Mouse (Mus musculus): Measurements from ENCODE around the gene Ptpn14. TPM values are rescaled to one million over a fixed set of nuclear protein-coding genes. Genes with fewer than 3 reads are reported as not detected.

Ptpn14 gene
- polyA plus RNA-seq, 1 experiment: 7.1 TPM

DNA sequence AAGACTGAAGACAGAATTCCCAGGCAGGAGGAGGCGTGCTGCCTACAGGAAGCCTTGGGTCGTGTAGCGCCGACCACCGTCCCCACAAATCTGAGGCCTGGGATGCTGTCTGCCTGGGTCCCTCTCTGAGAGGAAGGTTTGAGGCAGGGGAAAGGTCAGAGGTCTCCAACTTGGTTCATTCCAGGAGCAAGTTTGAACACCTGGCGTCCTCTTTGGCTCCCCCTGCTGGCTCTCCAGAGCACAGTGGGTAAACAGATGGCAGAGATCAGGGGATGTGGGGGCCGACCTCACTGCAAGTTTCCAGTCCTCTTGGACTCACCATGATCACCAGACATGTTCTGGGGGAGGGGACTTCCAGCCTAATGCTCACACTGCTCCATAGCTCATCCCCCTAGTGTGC, 154.8 kb downstream of the Ptpn14 start:
- Histone ChIP-seq H3K4me3 (ENCODE audit: extremely low read depth, insufficient read depth, insufficient read length) (no peak overlapping the region), H3K27ac (ENCODE audit: insufficient read depth, low read length) (no peak overlapping the region), H3K27me3 (ENCODE audit: control insufficient read depth, insufficient read depth, low read length) (no peaks in the 10 kb centered on the region), H3K4me1 (ENCODE audit: control insufficient read depth, insufficient read depth, insufficient read length) (no peaks in the 10 kb centered on the region), H3K36me3 (ENCODE audit: control insufficient read depth, insufficient read depth, low read length) (no peaks in the 10 kb centered on the region)
- DNase-seq (ENCODE audit: low read depth in 1 of 2, low spot score in 2 of 2): peak; percentile 17 to 32
- WGBS: 74% methylated on average over 7 of the region's 7 CpGs
- TF ChIP-seq CTCF (IDR thresholded peaks at IDR 0.05; ENCODE audit: extremely low read depth, insufficient read depth, insufficient read length, insufficient replicate concordance): peak; percentile 89
- no peak for TF ChIP-seq POLR2A (IDR thresholded peaks at IDR 0.05; ENCODE audit: low read depth, low read length)

DNA sequence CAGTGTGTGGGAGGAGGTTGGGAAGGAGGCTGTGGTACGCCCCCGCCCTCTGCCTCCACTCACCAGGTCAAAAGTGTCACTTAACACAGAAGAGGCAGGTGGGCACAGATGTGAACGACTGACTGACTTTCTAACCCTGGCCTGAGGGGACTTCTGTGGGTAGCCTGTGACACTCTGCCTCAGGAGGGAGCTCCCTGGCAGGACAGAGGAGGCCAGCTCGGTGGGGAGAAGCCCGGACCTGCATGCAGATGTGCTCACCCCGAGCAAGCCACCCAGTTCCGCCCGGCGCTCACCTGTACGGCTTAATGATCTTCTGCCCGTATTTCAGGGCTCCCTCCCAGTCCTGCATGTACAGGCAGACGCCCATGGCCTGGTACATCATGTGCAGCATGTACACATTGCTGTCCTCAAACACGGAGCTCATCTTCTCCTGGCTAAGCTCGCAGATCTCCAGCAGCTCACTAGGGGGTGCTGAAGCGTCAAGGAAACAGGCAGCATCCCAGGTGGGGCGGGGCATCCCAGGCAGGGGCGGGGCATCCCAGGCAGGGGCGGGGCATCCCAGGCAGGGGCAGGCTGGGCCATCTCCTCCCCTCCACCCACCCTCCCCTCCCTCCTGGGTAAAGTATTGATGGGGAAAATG, 155.6 kb downstream of the Ptpn14 start:
- TF ChIP-seq CTCF (IDR thresholded peaks at IDR 0.05; ENCODE audit: extremely low read depth, insufficient read depth, insufficient read length, insufficient replicate concordance) (no peak), POLR2A (IDR thresholded peaks at IDR 0.05; ENCODE audit: low read depth, low read length) (no peak)
- Histone ChIP-seq H3K4me3 (ENCODE audit: extremely low read depth, insufficient read depth, insufficient read length) (no peak overlapping the region), H3K4me1 (ENCODE audit: control insufficient read depth, insufficient read depth, insufficient read length) (no peaks in the 10 kb centered on the region), H3K27ac (ENCODE audit: insufficient read depth, low read length) (no peak overlapping the region), H3K27me3 (ENCODE audit: control insufficient read depth, insufficient read depth, low read length) (no peaks in the 10 kb centered on the region), H3K36me3 (ENCODE audit: control insufficient read depth, insufficient read depth, low read length) (no peaks in the 10 kb centered on the region)
- 84% methylated on average over 18 of the region's 18 CpGs for WGBS
- DNase-seq (ENCODE audit: low read depth in 1 of 2, low spot score in 2 of 2): no peak

DNA sequence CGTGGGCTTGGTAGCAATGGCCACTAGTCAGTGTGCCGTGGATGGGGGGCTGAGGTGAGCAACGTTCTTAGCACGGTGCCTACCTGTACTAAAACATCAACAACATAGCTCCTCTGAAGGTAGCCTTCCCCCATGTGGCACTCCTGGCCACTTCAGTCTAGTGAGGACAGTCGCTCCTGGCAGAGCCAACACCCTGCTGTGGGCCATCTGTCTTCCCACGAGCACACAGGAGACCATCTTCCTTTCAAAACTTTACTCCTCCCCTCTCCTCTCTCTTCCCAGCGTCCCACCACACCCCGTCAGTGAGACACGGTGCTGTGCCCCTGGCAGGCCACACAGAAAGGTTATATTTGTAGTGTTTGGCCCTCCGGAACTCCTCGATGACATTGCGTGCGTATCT, 156.9 kb downstream of the Ptpn14 start:
- WGBS: 91% methylated on average over 13 of the region's 13 CpGs
- TF ChIP-seq POLR2A (IDR thresholded peaks at IDR 0.05; ENCODE audit: low read depth, low read length) (no peak), CTCF (IDR thresholded peaks at IDR 0.05; ENCODE audit: extremely low read depth, insufficient read depth, insufficient read length, insufficient replicate concordance) (no peak)

DNA sequence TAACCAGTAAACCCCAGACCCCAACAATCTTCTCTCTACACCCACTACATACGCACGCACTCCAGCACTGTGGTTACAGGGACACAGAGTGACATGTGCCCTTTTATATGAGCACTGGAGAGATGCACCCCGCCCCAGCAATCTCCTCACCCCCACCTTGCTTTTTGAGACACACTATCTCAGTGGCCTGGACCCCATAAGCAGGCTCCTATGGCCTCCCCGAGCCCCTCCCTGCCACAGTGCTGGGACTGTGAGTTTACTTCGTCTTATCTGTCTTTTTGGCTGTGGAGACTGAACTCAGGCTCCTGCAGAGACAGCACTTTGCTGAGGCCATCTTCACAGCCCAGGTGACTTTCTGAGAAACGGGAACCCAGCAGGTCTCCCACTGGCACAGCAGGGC, 157.9 kb downstream of the Ptpn14 start:
- 84% methylated on average over 6 of the region's 6 CpGs for WGBS
- Histone ChIP-seq H3K36me3 (ENCODE audit: control insufficient read depth, insufficient read depth, low read length) (no peaks in the 10 kb centered on the region), H3K27ac (ENCODE audit: insufficient read depth, low read length) (no peak overlapping the region), H3K4me3 (ENCODE audit: extremely low read depth, insufficient read depth, insufficient read length) (no peak overlapping the region), H3K27me3 (ENCODE audit: control insufficient read depth, insufficient read depth, low read length) (no peaks in the 10 kb centered on the region), H3K4me1 (ENCODE audit: control insufficient read depth, insufficient read depth, insufficient read length) (no peaks in the 10 kb centered on the region)
- no peak for DNase-seq (ENCODE audit: low read depth in 1 of 2, low spot score in 2 of 2)
- TF ChIP-seq CTCF (IDR thresholded peaks at IDR 0.05; ENCODE audit: extremely low read depth, insufficient read depth, insufficient read length, insufficient replicate concordance) (no peak), POLR2A (IDR thresholded peaks at IDR 0.05; ENCODE audit: low read depth, low read length) (no peak)

More for the DNA sequence above, 156.9 kb downstream of the Ptpn14 start:
- H3K36me3 ChIP-seq (ENCODE audit: control insufficient read depth, insufficient read depth, low read length): no peaks in the 10 kb centered on the region
- no peak for DNase-seq (ENCODE audit: low read depth in 1 of 2, low spot score in 2 of 2)
- H3K4me3 ChIP-seq (ENCODE audit: extremely low read depth, insufficient read depth, insufficient read length): no peak overlapping the region
- no peak overlapping the region for H3K27ac ChIP-seq (ENCODE audit: insufficient read depth, low read length)
- no peaks in the 10 kb centered on the region for H3K27me3 ChIP-seq (ENCODE audit: control insufficient read depth, insufficient read depth, low read length)
- no peaks in the 10 kb centered on the region for H3K4me1 ChIP-seq (ENCODE audit: control insufficient read depth, insufficient read depth, insufficient read length)

DNA sequence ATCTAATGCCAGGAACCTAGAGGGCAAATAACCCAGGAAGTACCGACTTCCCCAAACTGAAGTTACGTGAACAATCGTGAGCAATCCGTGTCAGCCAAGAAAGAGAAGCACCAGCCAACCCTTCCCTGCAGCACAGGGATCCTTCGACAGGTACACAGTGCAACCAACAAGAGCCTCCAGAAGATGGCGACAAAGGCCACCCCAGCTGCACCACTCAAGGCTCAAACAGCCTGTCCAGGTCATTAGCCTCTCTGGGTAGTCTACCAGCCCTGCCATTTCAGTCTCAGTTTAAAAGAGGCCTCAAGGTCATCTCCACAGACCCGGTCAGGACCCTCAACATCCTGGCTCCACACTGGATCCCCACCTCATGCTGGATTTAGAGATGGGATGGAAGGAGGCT, 159.4 kb downstream of the Ptpn14 start:
- H3K36me3 ChIP-seq (ENCODE audit: control insufficient read depth, insufficient read depth, low read length): no peaks in the 10 kb centered on the region
- peak; percentile 91 for TF ChIP-seq CTCF (IDR thresholded peaks at IDR 0.05; ENCODE audit: extremely low read depth, insufficient read depth, insufficient read length, insufficient replicate concordance)
- TF ChIP-seq POLR2A (IDR thresholded peaks at IDR 0.05; ENCODE audit: low read depth, low read length): no peak
- H3K27me3 ChIP-seq (ENCODE audit: control insufficient read depth, insufficient read depth, low read length): no peaks in the 10 kb centered on the region
- no peak overlapping the region for H3K4me3 ChIP-seq (ENCODE audit: extremely low read depth, insufficient read depth, insufficient read length)
- H3K4me1 ChIP-seq (ENCODE audit: control insufficient read depth, insufficient read depth, insufficient read length): no peaks in the 10 kb centered on the region
- WGBS: 28% methylated on average over 7 of the region's 7 CpGs
- H3K27ac ChIP-seq (ENCODE audit: insufficient read depth, low read length): no peak overlapping the region
- DNase-seq (ENCODE audit: low read depth in 1 of 2, low spot score in 2 of 2): peak in 1 of 2 experiments; percentile 41

DNA sequence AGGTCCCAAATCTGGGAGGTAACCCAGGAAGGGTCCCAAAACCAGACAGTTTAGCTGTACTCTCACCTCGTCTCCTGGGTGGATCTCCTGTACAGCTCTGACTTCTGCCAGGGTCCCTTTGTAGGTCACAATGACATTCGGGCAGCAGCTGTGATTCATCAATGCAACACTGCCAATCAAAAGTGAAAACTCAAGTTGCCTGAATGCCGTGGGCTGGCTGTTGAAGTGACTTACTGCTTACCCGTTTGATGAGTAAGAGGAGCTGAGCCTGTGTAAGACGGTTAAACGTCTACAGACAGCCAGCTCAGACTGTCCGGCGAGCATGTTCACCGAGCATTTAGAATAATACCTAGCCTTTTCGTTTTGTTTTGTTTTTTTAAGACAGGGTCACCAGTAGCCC, 160.7 kb downstream of the Ptpn14 start:
- Histone ChIP-seq H3K27me3 (ENCODE audit: control insufficient read depth, insufficient read depth, low read length) (no peaks in the 10 kb centered on the region), H3K36me3 (ENCODE audit: control insufficient read depth, insufficient read depth, low read length) (no peaks in the 10 kb centered on the region), H3K27ac (ENCODE audit: insufficient read depth, low read length) (no peak overlapping the region), H3K4me1 (ENCODE audit: control insufficient read depth, insufficient read depth, insufficient read length) (no peaks in the 10 kb centered on the region), H3K4me3 (ENCODE audit: extremely low read depth, insufficient read depth, insufficient read length) (no peak overlapping the region)
- 88% methylated on average over 10 of the region's 10 CpGs for WGBS
- no peak for DNase-seq (ENCODE audit: low read depth in 1 of 2, low spot score in 2 of 2)
- TF ChIP-seq CTCF (IDR thresholded peaks at IDR 0.05; ENCODE audit: extremely low read depth, insufficient read depth, insufficient read length, insufficient replicate concordance) (no peak), POLR2A (IDR thresholded peaks at IDR 0.05; ENCODE audit: low read depth, low read length) (no peak)

DNA sequence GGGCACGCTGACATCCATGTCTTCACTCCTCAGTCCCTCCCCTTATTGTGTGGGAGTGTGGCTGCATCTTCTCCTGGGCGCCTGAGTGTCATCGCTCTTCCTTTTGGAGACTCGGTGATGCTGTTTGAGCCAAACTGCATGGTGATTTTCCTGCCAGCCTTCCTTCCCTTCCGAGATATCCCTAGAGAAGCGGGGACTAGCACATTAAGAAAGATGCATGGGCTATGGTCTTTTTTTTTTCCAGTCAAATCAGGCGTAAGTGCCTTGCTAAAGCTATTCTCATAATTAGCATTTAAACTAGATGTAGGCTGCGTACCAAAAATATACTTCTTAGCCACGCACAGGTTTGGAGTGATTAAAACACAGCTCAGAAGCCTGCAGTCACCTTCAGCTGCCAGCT, 166.1 kb downstream of the Ptpn14 start:
- H3K36me3 ChIP-seq (ENCODE audit: control insufficient read depth, insufficient read depth, low read length): no peaks in the 10 kb centered on the region
- no peak overlapping the region for H3K4me3 ChIP-seq (ENCODE audit: extremely low read depth, insufficient read depth, insufficient read length)
- no peak for DNase-seq (ENCODE audit: low read depth in 1 of 2, low spot score in 2 of 2)
- no peaks in the 10 kb centered on the region for H3K27me3 ChIP-seq (ENCODE audit: control insufficient read depth, insufficient read depth, low read length)
- H3K27ac ChIP-seq (ENCODE audit: insufficient read depth, low read length): no peak overlapping the region
- no peaks in the 10 kb centered on the region for H3K4me1 ChIP-seq (ENCODE audit: control insufficient read depth, insufficient read depth, insufficient read length)
- TF ChIP-seq POLR2A (IDR thresholded peaks at IDR 0.05; ENCODE audit: low read depth, low read length): no peak
- TF ChIP-seq CTCF (IDR thresholded peaks at IDR 0.05; ENCODE audit: extremely low read depth, insufficient read depth, insufficient read length, insufficient replicate concordance): no peak
- WGBS: 95% methylated on average over 9 of the region's 9 CpGs

All from spleen, adult 2 months (tissue).